In genomic region chr6:5808008-5808421, GRCm38 (mm10) we compare ENCODE assay signal across 21 mouse cellular contexts.
DNase-seq lines count a peak whose midpoint lies in the region; ATAC-seq lines count a peak whose summit lies in the region.
"Had no signal": no experiment of that assay in that cellular context is flagged by ENCODE, and none has a peak within 500 bp of the region (broad histone marks: within the 10 kb centered on the region; RNA-seq: fewer than 3 reads in every experiment).

No protein-coding gene starts in this region.

- H3K4me2 ChIP-seq in kidney, embryonic 14.5 days (replicated peaks; ENCODE audit: low read depth, low read length): no peak overlapping the region
- H3K4me2 ChIP-seq in limb, embryonic 11.5 days (ENCODE audit: low read depth, severe bottlenecking): no peak overlapping the region
- H3K4me2 ChIP-seq: embryonic facial prominence, embryonic 12.5 days; heart, embryonic 11.5 days; hindbrain, embryonic 15.5 days had no signal

- H3K4me1 ChIP-seq in kidney, embryonic 14.5 days (ENCODE audit: control insufficient read depth, insufficient read depth, low read length): 0 out of 2 replicates have a peak, but pooled peaks cover 3% of the 10 kb centered on the region
- peaks cover 16% of the 10 kb centered on the region for H3K4me1 ChIP-seq in limb, embryonic 11.5 days (ENCODE audit: control insufficient read depth, insufficient read depth, low read length)
- H3K4me1 ChIP-seq: hindbrain, embryonic 15.5 days had no signal

- no peak for DNase-seq in kidney, adult 9 months
- DNase-seq in lung, postnatal 10 days: peak; percentile 19
- no peak for DNase-seq in lung, postnatal 14 days
- peak; percentile 55 for DNase-seq in limb, embryonic 11.5 days (ENCODE audit: low spot score)
- peak; percentile 18 to 46 for DNase-seq in lung, postnatal 4 days
- no peak for DNase-seq in B cell, adult 2 months
- DNase-seq in heart, adult 9 months (ENCODE audit: low spot score in 2 of 2): no peak
- DNase-seq: adrenal gland, adult 2 months; cerebellum, adult 2 months; cerebellum, postnatal 36 days; gastrocnemius, postnatal 25 days; heart, postnatal 36 days; kidney, adult 2 months; liver; right cerebral cortex, adult 18-20 months had no signal

- H3K9ac ChIP-seq in kidney, embryonic 14.5 days (ENCODE audit: low read depth, low read length): no peak overlapping the region
- no peak overlapping the region for H3K9ac ChIP-seq in limb, embryonic 11.5 days (ENCODE audit: low read length)
- H3K9ac ChIP-seq: embryonic facial prominence, embryonic 12.5 days; hindbrain, embryonic 15.5 days had no signal

- ATAC-seq in kidney, embryonic 14.5 days (ENCODE audit: low FRiP score, low TSS enrichment): peak; percentile 56; the same call in 1 of the 2 replicates
- peak; percentile 82; the same call in 1 of the 2 replicates for ATAC-seq in limb, embryonic 11.5 days (ENCODE audit: insufficient number of reproducible peaks, low FRiP score, low TSS enrichment, low read depth)
- ATAC-seq: forebrain, embryonic 14.5 days had no signal

- 19% methylated on average over 3 of the region's 3 CpGs for WGBS in kidney, embryonic 14.5 days
- 23% methylated on average over 3 of the region's 3 CpGs for WGBS in limb, embryonic 11.5 days

- no peaks in the 10 kb centered on the region for H3K27me3 ChIP-seq in kidney, embryonic 14.5 days (ENCODE audit: control insufficient read depth, insufficient read depth, low read length)
- H3K27me3 ChIP-seq in limb, embryonic 11.5 days (ENCODE audit: control insufficient read depth, insufficient read depth, low read length): no peaks in the 10 kb centered on the region
- H3K27me3 ChIP-seq: embryonic facial prominence, embryonic 12.5 days; hindbrain, embryonic 15.5 days had no signal

- no peak overlapping the region for H3K27ac ChIP-seq in kidney, embryonic 14.5 days (ENCODE audit: low read depth, low read length)
- peak overlapping the region; percentile 49 for H3K27ac ChIP-seq in limb, embryonic 11.5 days (replicated peaks; ENCODE audit: low read depth, low read length)
- H3K27ac ChIP-seq: embryonic facial prominence, embryonic 12.5 days; hindbrain, embryonic 15.5 days had no signal

- no peaks in the 10 kb centered on the region for H3K36me3 ChIP-seq in kidney, embryonic 14.5 days (ENCODE audit: control insufficient read depth, insufficient read depth, low read length)
- no peaks in the 10 kb centered on the region for H3K36me3 ChIP-seq in limb, embryonic 11.5 days (ENCODE audit: control insufficient read depth, insufficient read depth, low read length)
- H3K36me3 ChIP-seq: embryonic facial prominence, embryonic 12.5 days; hindbrain, embryonic 15.5 days had no signal

- no peaks in the 10 kb centered on the region for H3K9me3 ChIP-seq in kidney, embryonic 14.5 days (ENCODE audit: control insufficient read depth, low read length)
- no peaks in the 10 kb centered on the region for H3K9me3 ChIP-seq in limb, embryonic 11.5 days (ENCODE audit: control insufficient read depth, low read length)
- H3K9me3 ChIP-seq: embryonic facial prominence, embryonic 12.5 days; hindbrain, embryonic 15.5 days had no signal

- no peak overlapping the region for H3K4me3 ChIP-seq in kidney, embryonic 14.5 days (ENCODE audit: low read length)
- no peak overlapping the region for H3K4me3 ChIP-seq in limb, embryonic 11.5 days (ENCODE audit: low read depth, low read length)
- H3K4me3 ChIP-seq: embryonic facial prominence, embryonic 12.5 days; erythroblast, embryonic 14.5 days; hindbrain, embryonic 15.5 days had no signal

Comparison
In these comparisons a context has a peak if more than half of its experiments do, and no peak if none do; other contexts are left out.
1. DNase-seq: peak in lung, postnatal 10 days (single experiment), limb, embryonic 11.5 days (single experiment) and lung, postnatal 4 days (2 of 2); none in kidney, adult 9 months (single experiment), lung, postnatal 14 days (single experiment), B cell, adult 2 months (0 of 2) and heart, adult 9 months (0 of 2).